Mouse (Mus musculus): ENCODE results near the gene Pdzd9. TPM values are rescaled to one million over a fixed set of nuclear protein-coding genes. Genes with fewer than 3 reads are reported as not detected.

The Pdzd9 gene
- polyA plus RNA-seq, 1 experiment from 2014 or later: 0.50 TPM

DNA sequence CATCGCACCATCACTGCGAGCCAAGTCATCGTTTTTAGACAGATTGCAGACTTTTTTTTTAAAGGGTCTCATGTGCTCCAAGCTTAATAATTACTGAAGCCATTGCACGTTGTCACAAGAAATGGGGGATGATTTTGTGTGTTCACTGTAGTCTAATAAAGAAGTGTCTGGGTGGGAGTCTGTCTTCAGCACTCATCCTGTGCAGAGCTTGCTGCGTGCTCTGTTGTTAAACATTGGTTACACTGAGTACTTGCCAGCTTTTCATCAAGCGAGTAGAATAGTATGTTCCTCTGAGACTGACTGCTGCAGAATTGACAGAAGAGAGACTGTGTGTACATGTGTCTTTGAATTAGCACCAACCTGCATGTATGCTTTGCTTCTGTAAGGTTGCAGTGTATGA is 15.1 kb upstream of the Pdzd9 start:
- 88% methylated on average over 6 of the region's 6 CpGs for WGBS
- no peak for ATAC-seq (ENCODE audit: low FRiP score)
- H3K9me3 ChIP-seq: no peaks in the 10 kb centered on the region
- no peaks in the 10 kb centered on the region for H3K4me1 ChIP-seq
- H3K36me3 ChIP-seq (replicated peaks): 0 out of 2 replicates have a peak, but pooled peaks cover 4% of the 10 kb centered on the region
- H3K27ac ChIP-seq: no peak overlapping the region
- no peak overlapping the region for H3K4me3 ChIP-seq (replicated peaks)
- no peaks in the 10 kb centered on the region for H3K27me3 ChIP-seq
- H3K9ac ChIP-seq: no peak overlapping the region
- no peak overlapping the region for H3K4me2 ChIP-seq

DNA sequence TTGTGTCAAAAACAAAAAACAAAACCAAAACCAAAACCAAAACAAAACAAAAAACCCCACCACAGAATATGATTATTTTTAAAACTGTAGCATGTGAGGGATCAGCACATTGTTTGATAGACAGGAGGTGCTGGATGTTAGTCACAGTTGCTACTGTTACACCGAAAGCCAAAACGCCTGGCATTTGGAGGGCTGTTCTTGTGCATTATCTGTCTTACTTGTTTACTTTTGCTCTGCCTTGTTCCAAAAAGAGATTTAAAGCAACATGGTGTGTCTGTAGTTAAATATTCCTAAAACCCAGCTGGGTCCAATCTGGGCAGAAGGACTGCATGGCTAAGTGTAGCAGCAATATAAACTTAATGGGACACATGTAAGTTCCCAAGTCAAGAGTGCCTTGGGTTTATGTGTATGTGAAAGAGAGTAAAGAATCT is 14.6 kb upstream of the Pdzd9 start:
- Histone ChIP-seq H3K27me3 (no peaks in the 10 kb centered on the region), H3K4me3 (replicated peaks) (no peak overlapping the region), H3K4me2 (no peak overlapping the region), H3K36me3 (replicated peaks) (0 out of 2 replicates have a peak, but pooled peaks cover 4% of the 10 kb centered on the region), H3K27ac (no peak overlapping the region), H3K9me3 (no peaks in the 10 kb centered on the region), H3K4me1 (0 out of 2 replicates have a peak, but pooled peaks cover 2% of the 10 kb centered on the region), H3K9ac (no peak overlapping the region)
- WGBS: 93% methylated on average over 2 of the region's 2 CpGs
- ATAC-seq (ENCODE audit: low FRiP score): no peak

DNA sequence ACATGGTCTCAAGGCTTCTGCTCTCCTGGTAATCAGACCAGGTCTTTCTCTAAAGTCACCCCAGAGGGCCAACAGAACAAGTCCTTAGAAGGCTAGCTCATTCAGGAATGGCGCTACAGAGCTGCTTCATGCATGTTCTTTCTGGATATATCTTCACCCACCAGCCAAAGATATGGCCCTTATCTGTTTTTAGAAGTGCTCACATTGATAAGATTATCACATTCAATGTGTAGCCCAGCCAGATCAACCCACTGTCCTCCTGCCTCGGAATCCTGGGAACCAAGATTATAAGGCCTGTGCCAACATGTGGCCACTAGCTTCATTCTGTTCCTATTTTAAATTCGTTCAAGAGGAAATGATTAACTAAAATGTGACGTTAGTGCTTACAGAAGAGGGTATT is 11.9 kb upstream of the Pdzd9 start:
- no peak overlapping the region for H3K9ac ChIP-seq
- no peak for ATAC-seq (ENCODE audit: low FRiP score)
- H3K4me2 ChIP-seq: no peak overlapping the region
- 76% methylated on average over 4 of the region's 4 CpGs for WGBS
- H3K4me3 ChIP-seq (replicated peaks): no peak overlapping the region
- no peaks in the 10 kb centered on the region for H3K36me3 ChIP-seq (replicated peaks)
- H3K4me1 ChIP-seq: peaks cover 20% of the 10 kb centered on the region
- no peaks in the 10 kb centered on the region for H3K27me3 ChIP-seq
- H3K9me3 ChIP-seq: no peaks in the 10 kb centered on the region
- no peak overlapping the region for H3K27ac ChIP-seq

DNA sequence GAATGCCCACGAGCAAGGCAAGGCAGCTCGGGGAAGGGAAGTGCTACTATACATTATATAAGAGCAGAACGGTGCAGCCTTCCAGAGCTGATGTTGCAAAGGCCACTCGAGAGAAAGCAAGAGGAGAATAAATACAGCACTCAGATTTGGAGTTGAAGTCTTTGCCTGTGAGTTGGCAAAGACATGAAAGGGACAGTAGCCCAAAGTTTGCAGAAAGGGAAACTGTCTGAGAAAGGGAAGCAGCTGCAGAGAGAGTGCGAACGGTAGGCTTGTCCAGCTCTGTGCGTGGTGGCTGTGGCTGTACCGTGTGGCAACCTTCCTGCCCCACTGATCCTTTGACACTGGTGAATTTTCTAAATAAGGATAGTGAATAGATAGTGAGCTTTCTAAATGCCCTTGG is 8.9 kb upstream of the Pdzd9 start:
- no peaks in the 10 kb centered on the region for H3K27me3 ChIP-seq
- no peaks in the 10 kb centered on the region for H3K9me3 ChIP-seq
- peak overlapping the region; percentile 91 for H3K4me3 ChIP-seq (replicated peaks)
- WGBS: 69% methylated on average over 8 of the region's 8 CpGs
- no peak overlapping the region for H3K27ac ChIP-seq
- H3K36me3 ChIP-seq (replicated peaks): no peaks in the 10 kb centered on the region
- peak overlapping the region; percentile 68 for H3K4me2 ChIP-seq
- H3K9ac ChIP-seq: peak overlapping the region; percentile 90; the same call in 1 of the 2 replicates
- peaks cover 28% of the 10 kb centered on the region for H3K4me1 ChIP-seq
- no peak for ATAC-seq (ENCODE audit: low FRiP score)

DNA sequence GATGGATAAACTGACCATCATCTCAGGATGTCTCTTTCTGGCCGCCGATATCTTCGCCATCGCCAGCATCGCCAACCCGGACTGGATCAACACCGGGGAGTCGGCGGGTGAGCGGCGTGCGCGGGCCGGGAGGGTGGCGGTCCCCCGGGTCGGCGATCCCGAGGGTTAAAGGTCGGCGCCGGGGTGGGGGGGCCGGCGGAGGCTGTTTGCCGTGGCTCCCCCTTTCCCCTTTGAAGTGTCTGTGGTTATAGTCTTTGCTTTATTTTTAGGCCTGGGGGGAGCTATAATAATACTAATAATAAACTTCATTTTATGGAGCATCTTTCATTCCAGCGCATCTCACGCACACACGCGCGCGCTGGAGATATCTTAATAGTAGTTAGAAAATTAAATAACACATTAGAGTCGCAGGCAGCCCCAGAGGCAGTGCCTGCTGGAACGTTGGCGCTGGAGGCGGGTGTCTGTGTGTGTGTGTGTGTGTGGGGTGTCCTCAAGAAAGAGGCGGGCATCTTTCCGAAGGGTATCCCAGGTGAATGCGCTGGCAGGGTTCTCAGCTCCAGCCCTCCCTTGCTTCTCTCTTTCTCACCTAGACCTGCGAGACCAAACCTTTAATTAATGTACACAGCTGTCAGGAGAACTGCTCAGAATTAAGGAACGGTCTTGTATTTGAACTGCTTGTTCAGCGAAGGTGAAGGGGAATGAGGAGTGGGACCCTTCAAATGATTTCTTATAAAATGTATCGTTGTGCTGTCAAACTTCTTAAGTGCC is 7.8 kb upstream of the Pdzd9 start:
- Histone ChIP-seq H3K4me2 (peak overlapping the region; percentile 68), H3K4me3 (replicated peaks) (peak overlapping the region; percentile 91), H3K27me3 (no peaks in the 10 kb centered on the region), H3K4me1 (peaks cover 28% of the 10 kb centered on the region), H3K9me3 (no peaks in the 10 kb centered on the region), H3K36me3 (replicated peaks) (no peaks in the 10 kb centered on the region), H3K9ac (peak overlapping the region; percentile 90), H3K27ac (peak overlapping the region; percentile 75)
- WGBS: 2% methylated on average over 42 of the region's 42 CpGs
- peak; percentile 72 for ATAC-seq (ENCODE audit: low FRiP score)

DNA sequence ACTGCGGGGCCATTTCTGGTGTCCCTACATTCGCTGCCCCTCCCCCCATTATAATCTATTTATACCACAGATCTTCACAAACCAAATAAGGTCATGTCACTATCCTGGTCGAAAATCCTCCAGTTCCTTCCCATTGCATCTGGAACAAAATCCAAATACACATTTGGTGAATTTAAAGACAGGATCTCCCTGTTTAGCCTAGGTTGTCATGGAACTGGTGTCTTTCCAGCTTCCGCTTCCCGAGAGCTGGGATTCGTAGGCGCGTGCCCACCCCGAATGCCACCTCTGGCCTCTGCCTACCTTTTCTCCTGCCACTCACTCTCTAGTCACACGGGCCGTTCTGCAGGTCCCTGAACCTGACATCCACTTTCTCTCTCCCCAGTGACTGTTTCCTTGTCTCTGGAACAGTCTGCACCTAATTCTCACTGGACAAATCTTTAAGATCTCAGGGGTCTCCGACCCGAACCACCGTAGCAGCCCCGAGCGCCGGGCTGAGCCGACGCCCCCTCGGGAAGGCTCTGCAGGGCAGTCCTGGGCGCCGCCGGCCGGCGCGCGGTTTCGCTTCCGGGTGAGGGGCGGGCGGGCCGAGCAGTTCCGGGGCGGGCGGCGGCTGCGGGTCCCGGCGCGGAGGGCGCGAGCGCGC is 7.0 kb upstream of the Pdzd9 start, which contains the start of gene Mosmo:
Gene Mosmo, plus strand, starts transcription at position 618 of the 643 bp plus-strand sequence.
- Histone ChIP-seq H3K9ac (peak within 1 kb of the TSS; percentile 90), H3K36me3 (replicated peaks) (no peaks in the 10 kb centered on the region), H3K4me3 (replicated peaks) (peak within 1 kb of the TSS; percentile 91), H3K27me3 (no peaks in the 10 kb centered on the region), H3K4me1 (peaks cover 28% of the 10 kb centered on the region), H3K27ac (peak within 1 kb of the TSS; percentile 75), H3K9me3 (no peaks in the 10 kb centered on the region), H3K4me2 (peak within 1 kb of the TSS; percentile 68)
- peak; percentile 97 for ATAC-seq (ENCODE audit: low FRiP score)
- under 1% methylated on average over 26 of the region's 44 CpGs for WGBS

DNA sequence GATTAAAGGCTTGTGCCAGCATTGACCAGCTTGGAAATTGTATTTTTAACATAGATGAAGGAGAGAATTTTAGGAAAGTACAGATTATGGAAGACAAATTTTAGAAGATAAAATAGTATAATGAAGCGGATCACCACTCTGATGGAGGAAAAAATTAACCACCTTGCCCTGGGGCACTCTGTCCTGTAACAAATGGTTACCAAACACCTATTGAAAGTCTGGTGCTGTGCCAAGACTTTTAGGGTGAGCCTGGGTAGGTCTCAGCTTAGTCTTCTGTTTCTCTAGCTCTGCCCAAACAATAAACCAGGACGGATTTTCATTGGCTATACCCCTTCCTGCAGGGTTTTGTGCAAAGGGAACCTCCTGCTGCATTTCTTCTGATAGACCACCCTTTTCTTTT is 1.1 kb upstream of the Pdzd9 start:
- WGBS: 72% methylated on average over 2 of the region's 2 CpGs
- Histone ChIP-seq H3K4me1 (peaks cover 1% of the 10 kb centered on the region; the same call in 1 of the 2 replicates), H3K27me3 (no peaks in the 10 kb centered on the region), H3K36me3 (replicated peaks) (no peaks in the 10 kb centered on the region), H3K9ac (no peak overlapping the region), H3K4me2 (no peak overlapping the region), H3K27ac (no peak overlapping the region), H3K4me3 (replicated peaks) (no peak overlapping the region), H3K9me3 (no peaks in the 10 kb centered on the region)
- no peak for ATAC-seq (ENCODE audit: low FRiP score)

DNA sequence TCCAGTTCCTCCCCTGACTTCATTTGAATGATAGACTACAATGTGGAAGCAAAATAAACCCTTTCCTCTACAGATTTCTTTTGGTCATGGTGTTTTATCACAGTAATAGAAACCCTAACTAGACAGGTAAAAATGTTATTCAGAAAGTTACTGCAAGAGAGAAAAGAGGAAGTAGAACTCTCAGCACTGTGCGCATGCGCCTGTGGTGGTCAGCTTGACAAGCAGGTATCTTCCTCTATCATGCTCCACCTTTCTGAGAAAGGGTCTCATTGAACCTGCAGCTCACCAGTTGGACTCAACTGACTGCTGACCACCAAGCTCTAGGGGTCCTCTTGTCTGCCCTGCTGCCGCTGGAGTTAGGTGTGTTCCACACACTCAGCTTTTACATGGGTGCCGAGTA is 8.1 kb downstream of the Pdzd9 start:
- 97% methylated on average over 4 of the region's 4 CpGs for WGBS
- peaks cover 31% of the 10 kb centered on the region for H3K36me3 ChIP-seq (replicated peaks)
- no peak for ATAC-seq (ENCODE audit: low FRiP score)
- H3K9me3 ChIP-seq: no peaks in the 10 kb centered on the region
- H3K9ac ChIP-seq: no peak overlapping the region
- H3K27ac ChIP-seq: no peak overlapping the region
- no peak overlapping the region for H3K4me2 ChIP-seq
- no peaks in the 10 kb centered on the region for H3K27me3 ChIP-seq
- no peaks in the 10 kb centered on the region for H3K4me1 ChIP-seq
- no peak overlapping the region for H3K4me3 ChIP-seq (replicated peaks)

DNA sequence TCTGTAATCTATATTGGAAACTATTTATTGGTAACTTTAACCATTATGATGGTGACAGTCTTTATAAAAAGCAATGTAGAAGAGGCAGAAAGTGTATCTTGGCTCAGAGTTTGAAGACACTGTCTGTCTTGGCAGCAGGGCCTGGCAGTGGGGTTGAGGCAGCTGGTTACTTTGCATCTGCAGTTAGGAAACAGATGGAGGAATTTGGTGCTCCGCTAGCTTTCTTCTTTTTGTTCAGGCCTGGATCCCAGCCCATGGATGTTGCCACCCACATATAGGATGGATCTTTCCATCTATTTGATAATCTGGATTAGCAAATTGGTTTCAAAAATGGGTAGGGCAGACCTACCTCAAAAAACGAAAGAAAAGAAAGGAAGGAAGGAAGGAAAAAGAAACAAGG is 22.3 kb downstream of the Pdzd9 start:
- Histone ChIP-seq H3K9me3 (no peaks in the 10 kb centered on the region), H3K4me1 (no peaks in the 10 kb centered on the region), H3K36me3 (replicated peaks) (peaks cover 87% of the 10 kb centered on the region), H3K27me3 (no peaks in the 10 kb centered on the region), H3K4me3 (replicated peaks) (no peak overlapping the region), H3K27ac (no peak overlapping the region), H3K9ac (no peak overlapping the region), H3K4me2 (no peak overlapping the region)
- ATAC-seq (ENCODE audit: low FRiP score): no peak
- WGBS: 86% methylated on average over 2 of the region's 2 CpGs

DNA sequence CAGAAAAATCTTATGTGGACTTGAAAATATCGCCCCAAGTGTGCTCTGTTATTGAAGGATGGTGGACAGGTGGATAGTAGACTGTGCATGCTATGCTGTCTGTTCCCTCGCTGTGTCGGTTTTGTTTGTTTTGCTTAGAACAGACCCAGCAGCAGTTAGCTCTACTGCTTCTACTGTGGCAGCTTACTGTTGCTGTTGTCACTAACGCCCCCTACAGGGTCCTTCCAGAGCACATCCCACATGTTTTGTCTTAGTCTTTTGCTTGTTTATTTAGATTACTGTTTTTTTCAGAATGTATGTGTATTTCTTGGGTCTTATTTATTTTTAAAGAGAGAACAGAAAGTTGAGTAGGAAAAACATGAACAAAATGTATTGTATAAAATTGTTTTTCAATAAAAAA is 26.9 kb downstream of the Pdzd9 start:
- H3K9ac ChIP-seq: no peak overlapping the region
- H3K4me3 ChIP-seq (replicated peaks): no peak overlapping the region
- no peaks in the 10 kb centered on the region for H3K9me3 ChIP-seq
- H3K4me2 ChIP-seq: no peak overlapping the region
- ATAC-seq (ENCODE audit: low FRiP score): no peak
- WGBS: 72% methylated on average over 4 of the region's 4 CpGs
- no peaks in the 10 kb centered on the region for H3K27me3 ChIP-seq
- no peak overlapping the region for H3K27ac ChIP-seq
- H3K36me3 ChIP-seq (replicated peaks): peaks cover 78% of the 10 kb centered on the region
- no peaks in the 10 kb centered on the region for H3K4me1 ChIP-seq

DNA sequence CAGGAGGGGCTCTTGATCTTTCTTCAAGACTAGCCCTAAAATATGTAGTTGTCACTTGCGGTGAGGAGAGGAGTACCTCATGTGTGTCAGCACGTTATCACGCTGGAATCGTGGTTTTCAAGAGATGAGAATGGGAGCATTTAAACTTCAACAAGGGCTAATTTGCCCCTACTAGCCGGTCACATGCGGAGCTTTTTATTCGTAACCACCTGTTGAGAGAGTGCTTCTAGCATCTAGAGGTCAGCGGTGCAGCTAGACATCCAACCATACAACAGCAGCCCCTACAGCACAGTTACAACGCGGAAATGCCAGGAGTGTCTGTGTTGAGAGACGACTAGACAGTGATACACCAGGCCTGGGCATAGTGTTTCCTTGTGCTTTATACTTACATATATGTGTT is 34.3 kb downstream of the Pdzd9 start:
- peaks cover 18% of the 10 kb centered on the region for H3K4me1 ChIP-seq
- H3K27ac ChIP-seq: no peak overlapping the region
- peak overlapping the region; percentile 66 for H3K4me2 ChIP-seq
- no peaks in the 10 kb centered on the region for H3K27me3 ChIP-seq
- H3K36me3 ChIP-seq (replicated peaks): peaks cover 29% of the 10 kb centered on the region
- no peak for ATAC-seq (ENCODE audit: low FRiP score)
- WGBS: 2% methylated on average over 11 of the region's 11 CpGs
- peak overlapping the region; percentile 76 for H3K9ac ChIP-seq
- no peaks in the 10 kb centered on the region for H3K9me3 ChIP-seq
- peak overlapping the region; percentile 63 for H3K4me3 ChIP-seq (replicated peaks)

DNA sequence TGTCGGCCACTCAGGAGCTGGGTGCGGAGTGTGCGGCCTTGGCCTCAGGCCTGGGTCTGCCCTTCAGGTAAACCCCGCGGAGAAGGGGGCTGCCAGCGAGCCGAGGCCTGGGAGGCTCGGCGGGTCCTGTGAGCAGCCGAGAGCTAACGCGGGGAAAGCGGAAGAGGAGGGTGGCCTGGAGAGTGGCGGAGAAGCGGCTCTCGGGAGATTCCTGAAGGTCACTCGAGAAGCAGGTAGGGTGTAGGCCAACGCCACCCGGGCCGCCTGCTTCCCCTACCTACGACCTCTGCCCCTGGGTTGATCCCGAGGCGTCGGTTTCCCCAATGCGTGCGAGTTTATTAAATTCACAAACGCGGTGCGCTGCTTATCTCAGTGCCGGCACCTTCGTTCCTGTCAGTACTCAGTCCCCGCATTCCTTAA is 34.8 kb downstream of the Pdzd9 start:
- H3K27ac ChIP-seq: peak overlapping the region; percentile 82
- peak; percentile 44 for ATAC-seq (ENCODE audit: low FRiP score)
- peak overlapping the region; percentile 63 for H3K4me3 ChIP-seq (replicated peaks)
- H3K4me2 ChIP-seq: peak overlapping the region; percentile 66
- WGBS: under 1% methylated on average over 32 of the region's 32 CpGs
- H3K9me3 ChIP-seq: no peaks in the 10 kb centered on the region
- peak overlapping the region; percentile 76 for H3K9ac ChIP-seq
- no peaks in the 10 kb centered on the region for H3K27me3 ChIP-seq
- H3K4me1 ChIP-seq: peaks cover 18% of the 10 kb centered on the region
- H3K36me3 ChIP-seq (replicated peaks): peaks cover 25% of the 10 kb centered on the region

All from forebrain, embryonic 12.5 days (tissue).